Mouse (Mus musculus) G1E (cell line): ENCODE data around the gene Edil3. TPM values are rescaled to one million over a fixed set of nuclear protein-coding genes. Genes with fewer than 3 reads are reported as not detected.
A peak's percentile ranks its signal among the peaks of the same experiment; 100 is the strongest.

Experiments used
- ATAC-seq: 2 replicates; pipeline ENCODE4 v1.8.0; 2016; ENCODE audit warnings: mild to moderate bottlenecking; ENCODE audit not compliant: insufficient number of reproducible peaks, poor library complexity, low FRiP score, severe bottlenecking; ENCODE audit errors: extremely low read depth
- DNase-seq: peaks from one replicate; pipeline ENCODE4 v3.0.0; 2012; ENCODE audit warnings: low spot score
- H3K27me3 ChIP-seq: 2 replicates; pipeline ENCODE4 v1.6.1; 2012; ENCODE audit warnings: mild to moderate bottlenecking, low read length, inconsistent platforms; ENCODE audit not compliant: insufficient read depth
- H3K36me3 ChIP-seq: replicated peaks from 2 replicates; pipeline ENCODE3; 2012; ENCODE audit warnings: mild to moderate bottlenecking, inconsistent platforms
- H3K4me1 ChIP-seq: 2 replicates; pipeline ENCODE4 v1.6.1; 2012; ENCODE audit warnings: low read depth, low read length, inconsistent platforms, mixed read lengths; ENCODE audit not compliant: insufficient read depth
- H3K4me3 ChIP-seq: 2 replicates; pipeline ENCODE4 v1.5.1; 2012; ENCODE audit warnings: low read depth, mild to moderate bottlenecking, inconsistent platforms, low read length, moderate library complexity, mixed read lengths
- H3K9me3 ChIP-seq: replicated peaks from 2 replicates; pipeline ENCODE4 v1.6.1; 2012; ENCODE audit warnings: inconsistent platforms
- CTCF ChIP-seq: IDR thresholded peaks from 2 replicates; pipeline ENCODE4 v1.5.1; 2012; ENCODE audit warnings: low read depth, low read length, inconsistent platforms, mixed read lengths
- GATA1 ChIP-seq: IDR thresholded peaks from 2 replicates; pipeline ENCODE4 v1.6.1; 2012; ENCODE audit warnings: borderline replicate concordance, low read length, inconsistent platforms, mixed read lengths
- GATA2 ChIP-seq: IDR thresholded peaks from 2 replicates; pipeline ENCODE4 v1.6.1; 2012; ENCODE audit warnings: low read depth, low read length, inconsistent platforms, borderline replicate concordance
- POLR2AphosphoS5 ChIP-seq: IDR thresholded peaks from 2 replicates; pipeline ENCODE4 v1.6.1; 2012; ENCODE audit warnings: low read depth, low read length, inconsistent platforms; ENCODE audit not compliant: insufficient replicate concordance
- TAL1 ChIP-seq: conservative IDR thresholded peaks from 2 replicates; pipeline ENCODE4 v1.6.1; 2012; ENCODE audit warnings: low read depth, low read length, inconsistent platforms, mixed read lengths
- polyA plus RNA-seq: library from polyadenylated mRNA; stranded (reverse); fragments of >175 nt; gene quantifications from 2 replicates; pipeline ENCODE4 v1.2.3, GENCODE M21; 2012
- total RNA-seq, 2 experiments: library from RNA; stranded (forward) in 1 of 2; stranded (reverse) in 1 of 2; fragments of 200-1000 nt in 1 of 2; fragments of >200 nt in 1 of 2; fragmentation: Nextera tagmentation in 1 of 2; gene quantifications; 2 replicates each; pipeline ENCODE4 v1.2.3; 2014 to 2017

Edil3 gene
- total and polyA plus RNA-seq, 3 experiments, result 0.16 TPM; not detected in 2

DNA sequence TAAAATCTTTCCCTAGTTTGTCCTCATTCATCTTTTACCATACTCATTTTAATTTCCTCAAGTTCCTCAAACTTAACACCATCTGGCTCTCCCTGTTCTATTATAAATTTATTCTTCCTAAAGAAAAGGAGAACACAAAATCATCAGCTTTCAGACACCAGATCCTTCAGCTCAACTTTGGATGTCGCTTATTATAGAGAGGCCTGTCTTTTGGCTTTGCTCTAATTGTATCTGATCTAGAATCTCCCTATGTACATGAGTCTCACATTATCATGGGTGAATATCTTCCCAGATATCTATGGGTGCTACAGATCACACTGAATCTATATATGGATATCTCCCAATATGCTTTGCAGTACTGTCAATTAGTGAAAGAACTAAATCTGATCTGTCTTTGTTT lies 367.8 kb downstream of the Edil3 start:
- Histone ChIP-seq H3K36me3 (no peaks in the 10 kb centered on the region), H3K27me3 (no peaks in the 10 kb centered on the region), H3K4me3 (no peak overlapping the region), H3K9me3 (no peaks in the 10 kb centered on the region), H3K4me1 (no peaks in the 10 kb centered on the region)
- TF ChIP-seq GATA2 (no peak), CTCF (no peak), GATA1 (no peak), TAL1 (no peak)
- DNase-seq (no peak), ATAC-seq (no peak)

DNA sequence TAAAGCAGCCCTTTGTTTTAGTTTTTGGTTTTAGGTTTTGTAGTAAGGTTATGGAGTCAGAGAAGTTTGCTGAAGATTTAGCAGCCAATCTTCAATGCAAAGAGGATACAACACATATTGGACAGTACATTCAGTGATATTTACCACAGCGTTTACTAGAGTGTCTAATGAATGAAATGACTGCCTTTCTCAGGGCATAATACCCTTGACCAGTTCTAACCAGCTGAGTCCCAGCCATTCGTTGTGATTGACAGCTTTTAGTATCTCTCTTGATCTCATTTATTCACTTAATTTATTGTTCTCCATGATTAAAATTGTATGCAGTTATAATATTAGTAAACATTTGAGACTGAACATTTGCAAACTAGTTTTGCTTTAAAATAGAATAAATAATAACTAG lies 375.7 kb downstream of the Edil3 start:
- H3K4me1 ChIP-seq, result no peaks in the 10 kb centered on the region
- ATAC-seq, result no peak
- DNase-seq, result no peak
- H3K36me3 ChIP-seq, result no peaks in the 10 kb centered on the region
- no peaks in the 10 kb centered on the region for H3K27me3 ChIP-seq
- no peak for TF ChIP-seq TAL1
- TF ChIP-seq GATA1, result no peak
- no peak for TF ChIP-seq GATA2
- TF ChIP-seq CTCF, result no peak
- no peak for TF ChIP-seq POLR2AphosphoS5
- H3K9me3 ChIP-seq, result no peaks in the 10 kb centered on the region
- H3K4me3 ChIP-seq, result no peak overlapping the region

DNA sequence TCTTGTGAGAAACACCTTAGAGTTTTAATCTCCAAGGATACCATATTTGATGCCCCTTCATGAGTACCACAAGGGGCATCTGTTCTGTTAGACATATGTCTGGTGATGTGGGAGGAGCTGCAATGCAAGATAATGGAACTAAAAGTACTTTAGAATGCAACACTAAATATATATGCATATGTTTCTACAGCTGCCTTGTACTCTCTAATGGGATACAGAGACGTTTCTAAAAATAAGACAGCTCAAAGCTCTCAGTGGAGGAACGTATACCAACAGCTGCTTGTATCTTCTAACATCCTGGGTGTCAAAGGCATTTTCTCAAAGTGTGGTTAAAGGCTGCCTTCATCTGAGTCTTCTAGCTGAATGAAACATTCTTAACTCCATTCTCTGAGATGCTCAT lies 378.0 kb downstream of the Edil3 start:
- Histone ChIP-seq H3K27me3 (no peaks in the 10 kb centered on the region), H3K4me1 (no peaks in the 10 kb centered on the region), H3K9me3 (no peaks in the 10 kb centered on the region), H3K36me3 (no peaks in the 10 kb centered on the region), H3K4me3 (no peak overlapping the region)
- TF ChIP-seq GATA1 (no peak), CTCF (no peak), TAL1 (no peak), GATA2 (no peak), POLR2AphosphoS5 (no peak)
- DNase-seq, result no peak
- ATAC-seq, result no peak

DNA sequence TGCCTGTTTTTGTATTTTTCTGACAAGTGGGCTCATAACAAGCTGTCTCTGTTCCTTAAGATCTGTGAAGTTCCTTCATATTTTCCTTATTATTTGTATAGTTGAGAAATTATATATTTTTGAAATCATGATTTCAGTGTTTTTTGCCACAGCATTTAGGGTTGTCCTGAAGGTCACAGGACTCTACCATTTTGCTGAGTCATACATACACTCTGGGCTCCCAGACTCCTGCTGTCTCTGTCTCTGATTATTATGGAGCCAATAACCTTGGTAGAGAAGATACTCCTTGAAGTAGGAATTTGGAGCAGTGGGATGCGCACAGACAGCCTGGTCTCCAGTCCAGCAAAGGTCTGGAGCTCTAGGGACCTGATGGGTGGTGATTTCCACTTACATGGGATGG lies 416.8 kb downstream of the Edil3 start:
- TF ChIP-seq POLR2AphosphoS5 (no peak), CTCF (no peak), GATA1 (no peak), TAL1 (no peak), GATA2 (no peak)
- Histone ChIP-seq H3K4me3 (no peak overlapping the region), H3K4me1 (no peaks in the 10 kb centered on the region), H3K36me3 (no peaks in the 10 kb centered on the region), H3K9me3 (peaks cover 23% of the 10 kb centered on the region), H3K27me3 (no peaks in the 10 kb centered on the region)
- ATAC-seq (no peak), DNase-seq (no peak)

DNA sequence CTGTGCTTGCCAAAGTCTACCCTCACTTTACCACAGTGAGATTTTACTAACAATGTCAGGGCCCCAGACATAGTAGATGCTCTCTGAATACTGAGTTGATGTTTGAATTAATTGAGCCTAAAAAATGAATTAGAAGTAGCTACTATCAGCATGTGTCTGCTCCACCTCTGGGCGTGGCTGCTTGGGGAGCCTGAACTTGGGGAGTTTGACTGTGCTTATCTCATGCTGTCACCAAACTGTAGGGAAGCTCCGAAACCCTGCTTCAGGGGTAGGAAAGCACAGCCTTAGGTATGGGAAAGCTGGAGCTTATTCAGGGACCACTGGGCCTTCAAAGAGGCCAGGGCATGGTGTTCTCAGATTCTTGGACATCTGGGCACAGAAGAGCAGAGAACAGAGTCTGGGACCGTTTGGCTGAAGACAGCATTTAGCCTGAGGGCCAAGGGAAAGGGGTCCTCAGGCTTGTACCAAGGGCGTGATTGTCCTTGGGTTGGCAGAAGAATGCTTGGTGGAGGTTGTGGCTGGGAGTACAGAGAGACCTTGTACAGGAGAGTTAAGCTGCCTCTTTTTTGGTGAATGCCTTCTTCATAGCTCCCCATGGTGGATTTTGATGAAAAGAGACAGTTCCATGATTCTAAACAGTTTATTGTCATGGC lies 432.8 kb downstream of the Edil3 start:
- H3K9me3 ChIP-seq, result peaks cover 5% of the 10 kb centered on the region; the same call in 1 of the 2 replicates
- ATAC-seq, result no peak
- no peaks in the 10 kb centered on the region for H3K4me1 ChIP-seq
- H3K4me3 ChIP-seq, result no peak overlapping the region
- TF ChIP-seq GATA1 (no peak), TAL1 (no peak), CTCF (no peak), GATA2 (no peak), POLR2AphosphoS5 (no peak)
- no peak for DNase-seq
- H3K36me3 ChIP-seq, result no peaks in the 10 kb centered on the region
- no peaks in the 10 kb centered on the region for H3K27me3 ChIP-seq

DNA sequence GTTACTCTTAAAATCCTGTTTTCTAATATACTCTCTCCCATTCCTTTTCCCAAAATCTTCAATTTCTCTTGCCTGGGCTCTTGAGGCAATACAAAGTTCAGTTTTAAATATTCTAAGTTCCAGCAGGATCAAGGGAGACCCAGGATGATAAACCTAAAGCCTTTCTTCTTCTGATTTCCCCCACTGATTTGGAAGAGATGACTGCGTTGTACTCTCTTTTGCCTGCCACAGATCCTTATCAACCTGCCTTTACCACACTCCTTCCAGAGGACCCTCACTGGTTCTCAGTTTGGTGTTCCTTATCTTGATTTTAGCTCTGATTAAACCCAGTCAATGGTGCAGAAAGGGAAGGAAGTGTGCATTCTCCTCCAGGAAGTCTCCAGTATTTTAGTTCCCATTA lies 435.6 kb downstream of the Edil3 start:
- Histone ChIP-seq H3K36me3 (no peaks in the 10 kb centered on the region), H3K9me3 (peaks cover 5% of the 10 kb centered on the region; the same call in 1 of the 2 replicates), H3K4me3 (no peak overlapping the region), H3K27me3 (no peaks in the 10 kb centered on the region), H3K4me1 (no peaks in the 10 kb centered on the region)
- ATAC-seq (peak; percentile 22; the same call in 1 of the 2 replicates), DNase-seq (no peak)
- no peak for TF ChIP-seq POLR2AphosphoS5
- TF ChIP-seq GATA1, result no peak
- TF ChIP-seq GATA2, result no peak
- TF ChIP-seq TAL1, result no peak
- TF ChIP-seq CTCF, result no peak

DNA sequence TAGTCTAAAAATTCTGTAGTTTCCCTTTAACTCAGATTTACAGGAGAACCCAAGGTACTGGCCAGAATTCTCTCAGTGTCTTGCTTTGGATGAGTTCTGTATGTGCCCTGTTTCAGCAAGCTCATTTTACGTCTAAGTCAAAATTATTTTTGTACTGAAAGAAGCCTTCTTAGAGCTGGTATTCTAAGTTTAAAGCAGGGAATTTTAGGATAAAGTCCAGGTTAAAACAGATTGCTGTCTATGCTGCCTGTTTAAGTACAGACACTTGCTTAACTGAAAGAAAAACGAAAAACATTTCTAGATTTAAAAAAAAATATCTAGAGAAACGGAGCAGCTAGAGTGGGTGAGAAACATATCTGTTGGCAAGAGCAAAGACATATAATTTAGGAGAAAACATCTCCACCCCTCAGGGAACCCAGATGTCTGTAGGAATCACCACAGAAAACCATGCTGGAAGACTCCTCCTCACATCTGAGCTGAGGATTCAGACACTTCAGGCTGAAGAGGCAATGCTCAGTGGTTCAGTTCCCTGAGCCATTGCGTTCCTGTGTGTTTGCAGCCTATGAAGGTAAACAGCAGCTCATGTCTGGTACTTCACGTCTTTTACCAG lies 465.5 kb downstream of the Edil3 start:
- H3K27me3 ChIP-seq, result no peaks in the 10 kb centered on the region
- H3K9me3 ChIP-seq, result no peaks in the 10 kb centered on the region; the same call in 1 of the 2 replicates
- no peak for ATAC-seq
- no peaks in the 10 kb centered on the region for H3K36me3 ChIP-seq
- H3K4me3 ChIP-seq, result no peak overlapping the region
- TF ChIP-seq CTCF, result no peak
- no peak for TF ChIP-seq GATA1
- TF ChIP-seq GATA2, result no peak
- no peak for TF ChIP-seq POLR2AphosphoS5
- TF ChIP-seq TAL1, result no peak
- no peaks in the 10 kb centered on the region for H3K4me1 ChIP-seq
- no peak for DNase-seq
